Mouse (Mus musculus) frontal cortex, adult 2 months (tissue): Measurements from ENCODE around the gene Pgrmc2. TPM values are rescaled to one million over a fixed set of nuclear protein-coding genes. Genes with fewer than 3 reads are reported as not detected.

ENCODE experiments used
- DNase-seq, 2 experiments: peaks; one replicate each; pipeline ENCODE4 v3.0.0; 2022; ENCODE audit warnings: low spot score in 1 of 2; ENCODE audit errors: extremely low spot score in 1 of 2
- polyA plus RNA-seq: library from polyadenylated mRNA; depleted of rRNA; stranded (reverse); fragments of >200 nt; gene quantifications from 2 replicates; pipeline ENCODE4 v1.2.3, GENCODE M21; 2012

Gene Pgrmc2
- polyA plus RNA-seq, 1 experiment = 42.4 TPM

- no peak for DNase-seq
Observed at GRCm38 (mm10) chr3:41078673-41079072, 4.2 kb downstream of the Pgrmc2 start.

GRCm38 (mm10) chr3:41075376-41075775 is 7.5 kb downstream of the Pgrmc2 start:
- DNase-seq = no peak

GRCm38 (mm10) chr3:41070519-41070918 is 12.3 kb downstream of the Pgrmc2 start:
- no peak for DNase-seq

- no peak for DNase-seq
Observed at GRCm38 (mm10) chr3:41065320-41065719, 17.5 kb downstream of the Pgrmc2 start.

- DNase-seq = no peak
Observed at GRCm38 (mm10) chr3:41062758-41063157, 20.1 kb downstream of the Pgrmc2 start.

GRCm38 (mm10) chr3:41061831-41062565 is 20.8 kb downstream of the Pgrmc2 start:
- DNase-seq = peak in 1 of 2 experiments; percentile 29

GRCm38 (mm10) chr3:41059249-41059648 is 23.6 kb downstream of the Pgrmc2 start:
- DNase-seq = peak in 1 of 2 experiments; percentile 27

GRCm38 (mm10) chr3:41058395-41058794 is 24.5 kb downstream of the Pgrmc2 start:
- peak; percentile 66 to 78 for DNase-seq

- DNase-seq = no peak
Observed at GRCm38 (mm10) chr3:41053334-41053733, 29.5 kb downstream of the Pgrmc2 start.

GRCm38 (mm10) chr3:41047838-41048237 is 35.0 kb downstream of the Pgrmc2 start:
- DNase-seq = no peak

- no peak for DNase-seq
Observed at GRCm38 (mm10) chr3:41043756-41044354, 39.0 kb downstream of the Pgrmc2 start.

- DNase-seq = peak in 1 of 2 experiments; percentile 57
Observed at GRCm38 (mm10) chr3:41042195-41042938, 40.5 kb downstream of the Pgrmc2 start.

- no peak for DNase-seq
Observed at GRCm38 (mm10) chr3:41041241-41041640, 41.6 kb downstream of the Pgrmc2 start.

GRCm38 (mm10) chr3:41038297-41038916 is 44.4 kb downstream of the Pgrmc2 start:
- DNase-seq = no peak

GRCm38 (mm10) chr3:41031286-41032210 is 51.3 kb downstream of the Pgrmc2 start:
- no peak for DNase-seq

GRCm38 (mm10) chr3:41030705-41031104 is 52.1 kb downstream of the Pgrmc2 start:
- DNase-seq = no peak

- peak; percentile 34 to 72 for DNase-seq
Observed at GRCm38 (mm10) chr3:41021980-41022379, 60.9 kb downstream of the Pgrmc2 start.

GRCm38 (mm10) chr3:41020687-41021086 is 62.2 kb downstream of the Pgrmc2 start:
- DNase-seq = no peak

GRCm38 (mm10) chr3:41018022-41018608 is 64.7 kb downstream of the Pgrmc2 start:
- no peak for DNase-seq
